Mouse (Mus musculus): ENCODE measurements around the gene Gm20605. TPM values are rescaled to one million over a fixed set of nuclear protein-coding genes. Genes with fewer than 3 reads are reported as not detected.

The Gm20605 gene
- polyA plus RNA-seq, 1 experiment from 2014 or later: 5.9 TPM

GRCm38 (mm10) chr5:137649669-137650571 is 20.9 kb downstream of the Gm20605 start:
- H3K4me2 ChIP-seq: peak overlapping the region; percentile 48
- H3K27me3 ChIP-seq (ENCODE audit: control insufficient read depth, insufficient read depth, low read length): peaks cover 15% of the 10 kb centered on the region
- H3K9ac ChIP-seq (ENCODE audit: low read depth, low read length): peak overlapping the region; percentile 49
- peak overlapping the region; percentile 29; the same call in 1 of the 2 replicates for H3K27ac ChIP-seq (ENCODE audit: low read depth, low read length)
- peaks cover 4% of the 10 kb centered on the region; the same call in 1 of the 2 replicates for H3K36me3 ChIP-seq (ENCODE audit: control insufficient read depth, insufficient read depth, low read length)
- H3K4me1 ChIP-seq (ENCODE audit: control insufficient read depth, insufficient read depth, low read length): peaks cover 30% of the 10 kb centered on the region
- H3K9me3 ChIP-seq (replicated peaks; ENCODE audit: control insufficient read depth, low read length): no peaks in the 10 kb centered on the region
- H3K4me3 ChIP-seq (ENCODE audit: low read depth, low read length): no peak overlapping the region
- ATAC-seq (replicated peaks; ENCODE audit: insufficient number of reproducible peaks, low FRiP score, low TSS enrichment): no peak
- WGBS (ENCODE audit: insufficient replicate concordance): 11% methylated on average over 18 of the region's 18 CpGs

- peaks cover 23% of the 10 kb centered on the region for H3K4me1 ChIP-seq (ENCODE audit: control insufficient read depth, insufficient read depth, low read length)
- no peak overlapping the region for H3K9ac ChIP-seq (ENCODE audit: low read depth, low read length)
- no peak for ATAC-seq (replicated peaks; ENCODE audit: insufficient number of reproducible peaks, low FRiP score, low TSS enrichment)
- H3K4me2 ChIP-seq: no peak overlapping the region
- no peaks in the 10 kb centered on the region for H3K9me3 ChIP-seq (replicated peaks; ENCODE audit: control insufficient read depth, low read length)
- H3K27ac ChIP-seq (ENCODE audit: low read depth, low read length): no peak overlapping the region
- no peak overlapping the region for H3K4me3 ChIP-seq (ENCODE audit: low read depth, low read length)
- WGBS (ENCODE audit: insufficient replicate concordance): 32% methylated on average over 3 of the region's 3 CpGs
- H3K27me3 ChIP-seq (ENCODE audit: control insufficient read depth, insufficient read depth, low read length): no peaks in the 10 kb centered on the region
- H3K36me3 ChIP-seq (ENCODE audit: control insufficient read depth, insufficient read depth, low read length): peaks cover 11% of the 10 kb centered on the region
These were observed 23.5 kb downstream of the Gm20605 start for GRCm38 (mm10) chr5:137652474-137652873.

- ATAC-seq (replicated peaks; ENCODE audit: insufficient number of reproducible peaks, low FRiP score, low TSS enrichment): no peak
- 91% methylated on average over 10 of the region's 10 CpGs for WGBS (ENCODE audit: insufficient replicate concordance)
- Histone ChIP-seq H3K4me2 (no peak overlapping the region), H3K4me1 (ENCODE audit: control insufficient read depth, insufficient read depth, low read length) (peaks cover 17% of the 10 kb centered on the region), H3K9ac (ENCODE audit: low read depth, low read length) (no peak overlapping the region), H3K36me3 (ENCODE audit: control insufficient read depth, insufficient read depth, low read length) (peaks cover 14% of the 10 kb centered on the region), H3K9me3 (replicated peaks; ENCODE audit: control insufficient read depth, low read length) (no peaks in the 10 kb centered on the region), H3K4me3 (ENCODE audit: low read depth, low read length) (no peak overlapping the region), H3K27me3 (ENCODE audit: control insufficient read depth, insufficient read depth, low read length) (no peaks in the 10 kb centered on the region), H3K27ac (ENCODE audit: low read depth, low read length) (no peak overlapping the region)
These were observed 24.4 kb downstream of the Gm20605 start for GRCm38 (mm10) chr5:137653366-137653765.

GRCm38 (mm10) chr5:137654746-137655145 is 25.8 kb downstream of the Gm20605 start:
- Histone ChIP-seq H3K27ac (ENCODE audit: low read depth, low read length) (no peak overlapping the region), H3K4me1 (ENCODE audit: control insufficient read depth, insufficient read depth, low read length) (peaks cover 8% of the 10 kb centered on the region), H3K9me3 (replicated peaks; ENCODE audit: control insufficient read depth, low read length) (no peaks in the 10 kb centered on the region), H3K27me3 (ENCODE audit: control insufficient read depth, insufficient read depth, low read length) (no peaks in the 10 kb centered on the region), H3K4me3 (ENCODE audit: low read depth, low read length) (no peak overlapping the region), H3K9ac (ENCODE audit: low read depth, low read length) (no peak overlapping the region), H3K4me2 (no peak overlapping the region), H3K36me3 (ENCODE audit: control insufficient read depth, insufficient read depth, low read length) (peaks cover 15% of the 10 kb centered on the region)
- ATAC-seq (replicated peaks; ENCODE audit: insufficient number of reproducible peaks, low FRiP score, low TSS enrichment): no peak
- whole genome bisulfite sequencing (ENCODE audit: insufficient replicate concordance): 70% methylated on average over 6 of the region's 7 CpGs

- WGBS (ENCODE audit: insufficient replicate concordance): 33% methylated on average over 6 of the region's 6 CpGs
- no peaks in the 10 kb centered on the region for H3K27me3 ChIP-seq (ENCODE audit: control insufficient read depth, insufficient read depth, low read length)
- no peak overlapping the region for H3K9ac ChIP-seq (ENCODE audit: low read depth, low read length)
- H3K4me3 ChIP-seq (ENCODE audit: low read depth, low read length): no peak overlapping the region
- no peak overlapping the region for H3K4me2 ChIP-seq
- no peaks in the 10 kb centered on the region for H3K9me3 ChIP-seq (replicated peaks; ENCODE audit: control insufficient read depth, low read length)
- H3K27ac ChIP-seq (ENCODE audit: low read depth, low read length): no peak overlapping the region
- peaks cover 18% of the 10 kb centered on the region for H3K36me3 ChIP-seq (ENCODE audit: control insufficient read depth, insufficient read depth, low read length)
- no peaks in the 10 kb centered on the region for H3K4me1 ChIP-seq (ENCODE audit: control insufficient read depth, insufficient read depth, low read length)
- no peak for ATAC-seq (replicated peaks; ENCODE audit: insufficient number of reproducible peaks, low FRiP score, low TSS enrichment)
These were observed 28.0 kb downstream of the Gm20605 start for GRCm38 (mm10) chr5:137656977-137657376.

GRCm38 (mm10) chr5:137660064-137660688 is 31.2 kb downstream of the Gm20605 start:
- Histone ChIP-seq H3K27ac (ENCODE audit: low read depth, low read length) (no peak overlapping the region), H3K4me1 (ENCODE audit: control insufficient read depth, insufficient read depth, low read length) (no peaks in the 10 kb centered on the region), H3K4me2 (no peak overlapping the region), H3K27me3 (ENCODE audit: control insufficient read depth, insufficient read depth, low read length) (no peaks in the 10 kb centered on the region), H3K9ac (ENCODE audit: low read depth, low read length) (no peak overlapping the region), H3K9me3 (replicated peaks; ENCODE audit: control insufficient read depth, low read length) (no peaks in the 10 kb centered on the region), H3K4me3 (ENCODE audit: low read depth, low read length) (no peak overlapping the region), H3K36me3 (ENCODE audit: control insufficient read depth, insufficient read depth, low read length) (peaks cover 24% of the 10 kb centered on the region)
- ATAC-seq (replicated peaks; ENCODE audit: insufficient number of reproducible peaks, low FRiP score, low TSS enrichment): no peak
- 81% methylated on average over 6 of the region's 6 CpGs for WGBS (ENCODE audit: insufficient replicate concordance)

- Histone ChIP-seq H3K9ac (ENCODE audit: low read depth, low read length) (no peak overlapping the region), H3K4me1 (ENCODE audit: control insufficient read depth, insufficient read depth, low read length) (no peaks in the 10 kb centered on the region), H3K4me3 (ENCODE audit: low read depth, low read length) (no peak overlapping the region), H3K27ac (ENCODE audit: low read depth, low read length) (0 out of 2 replicates have a peak overlapping the region, but pooled peaks have one; percentile 29), H3K9me3 (replicated peaks; ENCODE audit: control insufficient read depth, low read length) (no peaks in the 10 kb centered on the region), H3K36me3 (ENCODE audit: control insufficient read depth, insufficient read depth, low read length) (peaks cover 21% of the 10 kb centered on the region), H3K27me3 (ENCODE audit: control insufficient read depth, insufficient read depth, low read length) (no peaks in the 10 kb centered on the region), H3K4me2 (no peak overlapping the region)
- ATAC-seq (replicated peaks; ENCODE audit: insufficient number of reproducible peaks, low FRiP score, low TSS enrichment): no peak
- 62% methylated on average over 9 of the region's 9 CpGs for WGBS (ENCODE audit: insufficient replicate concordance)
These were observed 34.1 kb downstream of the Gm20605 start for GRCm38 (mm10) chr5:137663057-137663456.

- no peak overlapping the region for H3K4me2 ChIP-seq
- 62% methylated on average over 10 of the region's 10 CpGs for WGBS (ENCODE audit: insufficient replicate concordance)
- peaks cover 7% of the 10 kb centered on the region; the same call in 1 of the 2 replicates for H3K36me3 ChIP-seq (ENCODE audit: control insufficient read depth, insufficient read depth, low read length)
- no peaks in the 10 kb centered on the region for H3K27me3 ChIP-seq (ENCODE audit: control insufficient read depth, insufficient read depth, low read length)
- no peaks in the 10 kb centered on the region for H3K9me3 ChIP-seq (replicated peaks; ENCODE audit: control insufficient read depth, low read length)
- ATAC-seq (replicated peaks; ENCODE audit: insufficient number of reproducible peaks, low FRiP score, low TSS enrichment): no peak
- no peak overlapping the region for H3K4me3 ChIP-seq (ENCODE audit: low read depth, low read length)
- peaks cover 26% of the 10 kb centered on the region for H3K4me1 ChIP-seq (ENCODE audit: control insufficient read depth, insufficient read depth, low read length)
- H3K27ac ChIP-seq (ENCODE audit: low read depth, low read length): 0 out of 2 replicates have a peak overlapping the region, but pooled peaks have one; percentile 35
- 0 out of 2 replicates have a peak overlapping the region, but pooled peaks have one; percentile 10 for H3K9ac ChIP-seq (ENCODE audit: low read depth, low read length)
These were observed 40.0 kb downstream of the Gm20605 start for GRCm38 (mm10) chr5:137668971-137669370.

All from heart, embryonic 11.5 days (tissue).